ENCODE assay signal across 8 mouse cellular contexts in the genomic region with DNA sequence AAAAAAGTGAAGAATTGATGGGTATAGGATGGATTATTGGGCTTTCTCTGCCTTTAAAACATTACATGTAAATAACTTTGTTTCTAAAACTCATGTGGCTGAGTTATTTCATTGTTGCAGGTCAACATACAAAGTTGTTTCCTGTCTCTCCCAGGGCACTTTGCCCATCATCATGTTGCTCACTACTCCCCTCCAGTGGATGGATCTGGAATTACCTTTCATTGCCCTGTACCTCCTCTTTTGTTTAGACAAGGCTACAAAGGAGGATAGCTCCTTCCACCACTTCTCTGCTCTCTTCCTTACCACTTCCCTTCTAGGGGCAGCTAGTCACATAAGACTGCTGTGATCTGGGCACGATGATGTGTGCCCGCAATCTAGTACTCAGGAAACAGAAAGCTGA. TPM values are rescaled to one million over a fixed set of nuclear protein-coding genes. Genes with fewer than 3 reads are reported as not detected.
A peak's percentile ranks its signal among the peaks of the same experiment; 100 is the strongest.
DNase-seq lines count a peak whose midpoint lies in the region; ATAC-seq and TF ChIP-seq lines count a peak whose summit lies in the region.

No protein-coding gene starts in this region.

- TF ChIP-seq POLR2A in heart, adult 2 months (IDR thresholded peaks at IDR 0.05; ENCODE audit: insufficient read depth, low read depth, low read length), result no peak

- no peaks in the 10 kb centered on the region for H3K9me3 ChIP-seq in heart, embryonic 12.5 days (replicated peaks)

- no peak overlapping the region for H3K4me3 ChIP-seq in heart, adult 2 months
- no peak overlapping the region for H3K4me3 ChIP-seq in heart, embryonic 12.5 days

- H3K9ac ChIP-seq in heart, adult 2 months (ENCODE audit: low read depth, low read length), result no peak overlapping the region
- no peak overlapping the region for H3K9ac ChIP-seq in heart, embryonic 12.5 days

- H3K79me2 ChIP-seq in heart, adult 2 months (replicated peaks; ENCODE audit: control insufficient read depth, insufficient read depth, low read length), result no peaks in the 10 kb centered on the region

- no peak for ATAC-seq in heart, embryonic 12.5 days (ENCODE audit: insufficient number of reproducible peaks, low FRiP score)
- peak; percentile 97 for ATAC-seq in megakaryocyte progenitor cell, adult 5-6 weeks (replicated peaks; ENCODE audit: poor library complexity)

- peak; percentile 89 for TF ChIP-seq CTCF in heart, adult 2 months (IDR thresholded peaks at IDR 0.05)

- no peaks in the 10 kb centered on the region for H3K27me3 ChIP-seq in heart, adult 2 months (ENCODE audit: control insufficient read depth, insufficient read depth, low read length)
- peaks cover 5% of the 10 kb centered on the region; the same call in 1 of the 2 replicates for H3K27me3 ChIP-seq in heart, embryonic 12.5 days (replicated peaks)

- H3K4me1 ChIP-seq in heart, adult 2 months (ENCODE audit: control insufficient read depth, insufficient read depth, low read length), result no peaks in the 10 kb centered on the region; the same call in 1 of the 2 replicates
- H3K4me1 ChIP-seq in heart, embryonic 12.5 days (replicated peaks), result peaks cover 8% of the 10 kb centered on the region

- H3K27ac ChIP-seq in heart, adult 2 months, result no peak overlapping the region
- H3K27ac ChIP-seq in heart, embryonic 12.5 days (ENCODE audit: poor library complexity, severe bottlenecking), result no peak overlapping the region

- 44% methylated on average over 2 of the region's 2 CpGs for WGBS in heart, adult 2 months
- WGBS in heart, embryonic 12.5 days, result 39% methylated on average over 2 of the region's 2 CpGs

- intact Hi-C loops in heart, adult 2 months (cut with DNase I), result loop anchor here (1.0 to 5.0 kb wide), 2 partner anchors 59 to 122 kb away; no protein-coding TSS in a partner anchor

- H3K36me3 ChIP-seq in heart, adult 2 months (ENCODE audit: control insufficient read depth, insufficient read depth, low read length), result no peaks in the 10 kb centered on the region
- no peaks in the 10 kb centered on the region for H3K36me3 ChIP-seq in heart, embryonic 12.5 days

- TF ChIP-seq EP300 in heart, adult 2 months (IDR thresholded peaks at IDR 0.05; ENCODE audit: insufficient read depth, low read depth, low read length), result no peak

- H3K4me2 ChIP-seq in heart, embryonic 12.5 days, result no peak overlapping the region

- DNase-seq in heart, adult 2 months, result peak; percentile 71 to 82
- peak; percentile 87 for DNase-seq in T-cell, adult 2 months (ENCODE audit: low spot score)
- peak; percentile 83 to 88 for DNase-seq in cerebellum, postnatal 10 days
- DNase-seq in heart, adult 9 months (ENCODE audit: low spot score in 2 of 2), result peak; percentile 42 to 70
- DNase-seq in layer of hippocampus, postnatal 10 days (ENCODE audit: low spot score in 2 of 2), result peak; percentile 78 to 82
- DNase-seq in spleen, postnatal 4 days (ENCODE audit: low spot score in 2 of 2), result peak; percentile 80 to 92

RNA-seq across cellular contexts. Expression of a gene that starts 7.7 kb away (rescaled TPM):
- total RNA-seq in heart, adult 2 months (2021), result not detected
- polyA plus RNA-seq in heart, adult 2 months (2012; rRNA removed), result not detected in 2 replicates
- polyA plus RNA-seq in heart, embryonic 12.5 days (2016; fragmentation: Nextera tagmentation; extraction: Ambion mirVana), result 0.61 and 0.77 TPM in 2 replicates
- 10 to 100 TPM; 26.1 to 30.4 TPM for total RNA-seq in layer of hippocampus, postnatal 10 days (2021)
- 2.3 and 2.7 TPM in 2 replicates for total RNA-seq in megakaryocyte progenitor cell, adult 5-6 weeks (2015)
- 1.2 and 2.4 TPM in 2 replicates for total RNA-seq in megakaryocyte progenitor cell, adult 5-6 weeks (2017)

Comparison
In these comparisons a context has a peak if more than half of its experiments do, and no peak if none do; other contexts are left out.
1. RNA of a gene that starts 7.7 kb away (total RNA-seq): 26.1 to 30.4 TPM in layer of hippocampus, postnatal 10 days; 1.2 to 2.7 TPM in megakaryocyte progenitor cell, adult 5-6 weeks and not detected in heart, adult 2 months; every median in the first group is over 4 times any median in the second.
2. Peak in every context shown above with its lines, with median percentiles within 50 percentile points of each other: DNase-seq.